Mouse (Mus musculus): ENCODE results near the gene Rabac1. TPM values are rescaled to one million over a fixed set of nuclear protein-coding genes. Genes with fewer than 3 reads are reported as not detected.

The Rabac1 gene
- total and polyA plus RNA-seq, 3 experiments: 251 to 735 (median 383) TPM

DNA sequence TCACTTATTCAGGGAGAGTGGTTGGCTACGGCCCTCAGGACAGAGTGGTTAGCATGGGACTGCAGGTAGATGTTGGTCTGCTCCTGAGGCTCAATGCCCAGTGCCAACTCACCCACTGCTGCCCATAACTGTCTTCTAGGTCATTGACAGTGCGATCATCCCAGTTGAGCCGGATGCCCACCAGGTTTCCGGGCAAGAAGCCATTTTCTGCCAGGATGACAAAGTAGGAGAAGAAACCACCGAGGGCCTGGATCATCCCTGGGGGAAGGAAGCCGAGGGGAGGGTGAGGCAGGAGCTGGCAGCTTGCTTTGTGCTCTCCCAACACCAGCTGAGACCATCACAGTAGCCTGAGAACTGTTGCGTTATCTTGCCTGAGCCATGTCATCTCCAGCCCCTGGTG, 7.9 kb upstream of the Rabac1 start:
- no peak for DNase-seq

DNA sequence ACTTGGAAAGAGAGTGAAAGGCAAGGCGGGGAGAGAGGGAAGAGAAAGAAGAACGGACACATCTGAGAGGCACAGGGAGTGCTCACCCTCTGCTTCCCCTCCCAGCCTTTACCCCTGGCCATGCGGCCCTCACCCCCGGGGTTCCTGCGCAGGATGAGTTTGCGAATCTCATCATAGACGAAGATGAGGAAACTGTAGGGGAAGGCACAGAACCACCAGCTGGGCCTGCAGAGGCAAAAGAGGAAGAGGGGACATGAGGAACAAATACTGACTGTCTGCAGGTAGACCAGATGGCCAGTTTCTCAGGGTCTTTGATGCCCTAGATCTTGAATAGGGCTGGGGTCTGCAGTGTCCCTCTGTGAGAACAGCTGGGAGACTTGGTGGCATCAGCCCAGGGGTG, 6.2 kb upstream of the Rabac1 start:
- no peak for DNase-seq

DNA sequence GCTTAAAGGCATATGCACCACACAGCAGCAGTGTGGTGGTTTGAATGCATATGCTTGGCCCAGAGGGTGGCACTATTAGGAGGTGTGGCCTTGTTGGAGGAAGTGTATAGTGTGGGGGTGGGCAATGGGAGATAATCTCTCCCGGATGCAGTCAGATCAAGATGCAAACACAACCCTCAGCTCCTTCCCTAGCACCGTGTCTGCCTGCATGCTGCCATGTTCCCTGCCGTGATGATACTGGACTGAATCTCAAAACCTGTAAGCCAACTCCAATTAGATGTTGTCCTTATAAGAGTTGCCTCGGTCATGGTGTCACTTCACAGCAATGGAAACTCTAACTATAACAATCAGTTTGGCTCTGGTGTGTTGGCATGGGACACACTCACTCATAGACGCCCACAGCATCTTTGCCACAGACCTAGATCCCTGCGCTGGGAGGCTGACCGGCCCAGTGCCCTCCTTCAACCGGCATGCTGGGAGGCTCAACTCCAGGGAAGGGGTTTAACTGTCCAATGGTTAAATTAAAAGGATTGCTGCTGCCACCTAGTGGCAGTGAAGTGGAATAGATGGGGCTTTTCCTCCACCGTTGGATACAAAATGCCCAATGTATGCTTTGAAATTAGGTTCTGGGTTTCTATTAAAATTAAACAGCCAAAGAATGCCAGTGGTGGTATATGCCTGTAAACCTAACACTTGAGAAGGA, 2.5 kb upstream of the Rabac1 start:
- peak; percentile 27 for DNase-seq

DNA sequence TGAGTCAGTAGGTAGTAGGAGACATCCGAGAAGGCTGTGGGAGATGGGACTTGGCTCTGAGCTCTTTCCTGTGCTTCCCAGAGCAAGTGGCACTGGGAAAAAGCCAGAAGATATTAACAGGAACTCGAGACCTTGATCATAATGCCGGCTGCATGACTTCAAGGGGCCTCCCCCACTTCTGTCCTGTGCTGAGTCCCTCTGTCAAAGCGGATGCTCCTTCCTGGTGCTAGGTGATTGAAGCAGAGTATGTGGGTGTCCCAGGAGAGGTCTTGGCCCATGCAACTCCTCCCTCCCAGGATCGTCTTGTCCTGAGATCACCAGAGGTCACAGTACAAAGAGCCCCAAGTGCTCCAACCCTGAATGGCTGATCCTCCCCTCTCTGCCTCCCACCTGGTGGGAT, 1.3 kb upstream of the Rabac1 start:
- DNase-seq: no peak

DNA sequence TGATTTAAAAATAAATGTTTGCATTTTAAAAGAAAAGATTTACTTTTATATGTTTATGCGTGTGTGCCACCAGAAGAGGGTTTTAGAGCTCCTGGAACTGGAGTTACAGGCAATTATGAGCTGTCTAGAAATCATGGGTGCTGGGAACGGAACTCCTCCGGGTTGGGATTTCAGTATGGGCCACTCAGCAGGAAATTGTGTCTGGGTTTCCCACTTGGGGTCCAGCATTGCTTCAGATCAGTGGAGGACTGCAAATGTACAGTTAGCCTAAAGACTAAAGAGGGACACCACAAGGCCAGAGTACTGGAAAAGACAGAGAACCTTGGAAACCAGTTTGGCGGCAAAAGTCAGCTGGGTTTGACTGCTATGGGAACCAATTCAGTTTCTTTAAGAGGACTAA, 654 bp upstream of the Rabac1 start:
- no peak for DNase-seq

DNA sequence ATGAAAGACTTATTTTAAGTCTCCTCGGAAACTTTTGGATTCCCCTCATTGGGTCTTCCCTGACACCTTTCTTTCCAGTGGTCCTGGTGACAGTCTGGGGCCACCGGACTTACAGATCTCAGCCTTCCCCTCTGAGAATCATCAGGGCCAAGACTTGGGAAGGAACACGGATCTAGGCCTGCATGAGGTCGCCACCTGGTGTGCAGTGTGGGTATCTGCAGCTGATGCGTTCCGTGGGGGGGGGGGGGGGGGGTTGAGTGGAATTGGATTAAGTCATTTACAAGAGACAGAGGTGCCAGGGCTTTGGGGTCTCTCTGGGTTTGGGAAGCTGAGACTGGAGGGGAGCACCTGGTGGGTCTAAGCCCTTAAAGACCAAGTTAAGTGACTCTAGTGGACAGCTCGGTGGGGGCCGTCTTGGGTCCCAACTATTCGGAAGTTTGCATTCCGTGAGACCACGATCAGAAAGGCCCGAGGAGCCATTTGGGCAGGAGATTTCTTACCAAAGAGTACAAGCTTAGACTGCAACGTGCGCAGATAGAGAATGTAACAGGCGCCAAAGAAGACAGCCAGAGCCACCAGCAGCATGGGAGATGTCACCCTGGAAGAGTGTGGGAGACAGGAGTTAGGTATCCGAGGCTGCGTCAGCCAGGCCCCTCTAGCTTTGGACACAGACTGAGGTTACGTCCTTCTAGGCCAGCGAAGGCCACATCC, 1.1 kb downstream of the Rabac1 start:
- peak; percentile 41 for DNase-seq

DNA sequence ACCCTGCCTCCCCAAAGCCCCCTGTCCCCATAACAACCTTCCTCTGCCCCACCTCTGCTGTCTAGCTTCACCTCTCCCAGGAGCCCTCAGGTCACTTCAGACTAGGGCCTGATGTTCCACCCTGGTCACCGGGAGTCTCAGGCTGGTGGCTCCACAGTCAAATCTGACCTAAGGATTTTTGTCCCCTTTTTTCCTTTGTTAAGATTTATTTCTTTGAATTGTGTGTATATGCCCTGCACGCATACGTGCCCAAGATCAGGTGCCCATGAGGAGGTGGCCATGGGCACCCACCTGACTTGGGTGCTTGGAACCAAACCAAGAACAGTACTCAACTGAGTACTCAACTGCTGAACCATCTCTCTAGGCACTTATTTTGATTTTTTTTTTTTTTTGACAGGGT, 2.2 kb downstream of the Rabac1 start:
- no peak for DNase-seq

DNA sequence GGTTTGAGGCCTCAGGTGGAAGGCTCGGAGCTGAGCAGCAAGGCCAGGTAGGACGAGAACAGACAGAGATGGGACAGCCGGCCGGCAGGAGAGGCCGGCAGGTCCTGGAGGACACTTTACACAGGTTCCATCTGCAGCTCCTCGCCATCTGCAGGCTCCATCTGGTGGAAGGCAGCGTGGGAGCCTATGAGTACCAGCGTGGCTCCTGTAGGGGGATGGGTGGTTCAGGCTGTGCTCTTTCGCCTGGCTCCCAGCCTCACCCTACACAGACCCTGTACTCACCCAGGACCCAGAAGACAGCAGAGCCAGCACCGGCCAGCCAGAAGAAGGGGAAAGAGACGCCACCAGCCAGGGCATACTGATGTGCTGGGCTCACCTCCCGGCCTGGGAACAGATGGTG, 2.7 kb downstream of the Rabac1 start:
- DNase-seq: no peak

DNA sequence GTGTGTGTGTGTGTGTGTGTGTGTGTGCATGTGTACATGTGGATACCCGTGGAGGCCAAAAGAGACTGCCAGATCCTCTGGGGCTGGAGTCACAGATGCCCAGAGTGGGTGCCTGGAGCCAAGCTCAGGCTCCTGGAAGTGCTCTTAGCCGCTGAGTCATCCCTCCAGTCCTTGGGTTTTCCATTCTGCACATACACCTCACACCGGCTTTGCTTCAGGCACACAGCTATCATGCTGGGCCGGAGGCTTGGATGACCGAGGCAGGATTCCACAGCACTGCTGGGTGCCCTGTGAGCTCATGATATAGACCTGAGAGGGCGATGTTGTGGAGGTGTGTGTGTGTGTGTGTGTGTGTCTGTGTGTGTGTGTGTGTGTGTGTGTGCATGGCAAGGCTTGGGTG, 4.1 kb downstream of the Rabac1 start:
- no peak for DNase-seq

DNA sequence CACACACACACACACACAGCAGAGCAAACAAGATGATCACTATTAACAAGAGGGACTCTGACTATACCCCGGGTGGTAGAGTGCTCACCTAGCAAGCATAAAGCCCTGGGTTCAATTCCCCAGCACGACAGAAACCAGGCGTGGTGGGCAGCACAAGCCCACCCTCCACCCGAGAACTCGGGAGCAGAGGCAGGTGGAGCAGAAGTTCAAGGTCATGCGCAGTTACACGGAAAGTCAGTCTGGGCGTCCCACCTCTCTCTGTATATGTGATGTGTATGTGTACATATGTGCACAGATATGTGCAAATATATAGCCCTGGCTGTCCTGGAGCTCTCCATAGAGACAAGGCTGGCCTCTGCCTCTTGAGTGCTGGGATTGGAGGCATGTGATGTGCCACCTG, 4.6 kb downstream of the Rabac1 start:
- no peak for DNase-seq

DNA sequence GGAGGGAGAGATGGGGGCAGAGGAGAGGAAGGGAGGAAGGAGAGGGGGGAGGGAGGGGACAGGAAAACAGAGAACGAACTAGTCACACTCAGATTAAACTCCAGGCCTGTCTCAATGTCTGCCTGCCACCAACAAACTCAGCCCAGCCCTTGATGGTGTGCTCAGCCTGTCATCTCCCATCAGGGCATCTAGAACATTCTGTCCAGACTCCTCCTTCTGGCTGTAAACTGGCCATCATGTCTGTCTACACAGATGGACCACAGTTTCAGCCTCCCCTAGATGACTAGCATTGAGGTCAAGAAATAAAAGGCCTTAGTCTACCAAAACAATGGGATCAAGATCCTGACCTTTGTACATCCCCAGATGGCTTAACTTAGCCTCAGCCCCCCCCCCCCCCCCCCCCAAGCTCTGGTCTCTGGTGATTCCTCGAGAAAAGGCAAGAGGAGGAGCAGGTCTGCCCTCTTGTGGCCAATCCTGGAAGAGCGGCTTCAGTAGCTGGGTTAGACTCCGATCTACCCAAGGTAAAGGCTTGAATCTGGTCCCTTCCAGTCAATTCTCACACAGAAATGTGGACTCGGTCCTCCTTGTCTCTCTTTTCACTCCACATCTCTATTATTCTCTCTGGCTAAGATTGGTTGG, 7.5 kb downstream of the Rabac1 start:
- peak; percentile 80 for DNase-seq

DNA sequence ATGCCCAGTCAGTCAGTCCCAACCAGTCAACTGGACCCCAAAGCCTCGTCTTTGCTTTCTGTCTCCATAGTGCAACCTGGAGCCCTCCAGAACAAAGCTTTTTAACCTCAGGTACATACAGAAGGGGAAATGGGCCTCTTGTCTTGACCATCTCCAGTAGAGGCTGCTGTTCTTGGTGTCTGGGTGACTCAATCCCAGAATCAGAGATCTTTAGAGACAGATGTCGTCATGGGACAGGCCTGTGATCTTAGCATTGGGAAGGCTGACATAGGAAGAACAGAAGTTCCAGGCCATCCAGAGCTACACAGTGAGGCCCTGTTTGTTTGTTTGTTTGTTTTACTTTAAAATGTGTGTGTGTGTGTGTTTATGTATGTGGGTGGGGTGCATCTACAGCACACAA, 8.3 kb downstream of the Rabac1 start:
- no peak for DNase-seq

DNA sequence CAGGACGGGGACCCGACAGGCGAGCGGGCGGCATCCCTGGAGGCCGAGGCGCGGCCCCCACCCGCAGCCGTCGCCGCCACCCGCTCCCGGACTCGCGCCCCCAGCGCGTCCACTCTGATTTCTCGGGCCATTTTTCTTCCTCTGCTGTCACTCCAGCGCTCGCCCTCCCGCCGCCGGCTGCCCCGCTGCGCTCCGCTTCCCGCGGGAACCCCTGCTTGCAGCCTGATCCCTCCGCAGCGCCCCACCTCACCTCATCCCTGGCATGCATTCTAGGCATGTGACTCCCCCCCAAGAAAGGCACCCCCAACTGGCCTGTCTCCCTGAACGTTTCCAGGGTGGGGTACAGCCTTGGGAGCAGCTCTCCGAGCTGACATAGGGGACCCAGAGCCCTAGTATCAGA, 17.3 kb downstream of the Rabac1 start:
- DNase-seq: no peak

DNA sequence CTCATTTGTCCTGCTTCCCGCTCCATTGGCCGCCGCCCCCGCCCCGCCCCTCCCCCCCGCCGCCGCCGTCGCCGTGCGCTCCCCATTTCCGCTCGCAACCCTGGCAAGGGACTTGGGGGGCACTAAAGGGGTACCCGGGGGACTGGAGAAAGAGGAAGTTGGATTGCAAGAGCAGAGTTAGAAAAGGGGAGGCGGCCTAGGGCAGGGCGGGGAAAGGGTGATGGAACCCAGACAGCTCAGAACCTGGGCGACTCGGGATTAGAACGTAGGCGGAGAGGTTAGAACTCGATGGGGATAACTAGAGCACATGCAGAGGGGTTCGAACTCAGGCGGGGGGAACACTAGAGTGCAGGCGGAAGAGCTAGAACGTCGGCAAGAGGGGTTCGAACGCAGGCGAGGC, 18.1 kb downstream of the Rabac1 start:
- DNase-seq: no peak

DNA sequence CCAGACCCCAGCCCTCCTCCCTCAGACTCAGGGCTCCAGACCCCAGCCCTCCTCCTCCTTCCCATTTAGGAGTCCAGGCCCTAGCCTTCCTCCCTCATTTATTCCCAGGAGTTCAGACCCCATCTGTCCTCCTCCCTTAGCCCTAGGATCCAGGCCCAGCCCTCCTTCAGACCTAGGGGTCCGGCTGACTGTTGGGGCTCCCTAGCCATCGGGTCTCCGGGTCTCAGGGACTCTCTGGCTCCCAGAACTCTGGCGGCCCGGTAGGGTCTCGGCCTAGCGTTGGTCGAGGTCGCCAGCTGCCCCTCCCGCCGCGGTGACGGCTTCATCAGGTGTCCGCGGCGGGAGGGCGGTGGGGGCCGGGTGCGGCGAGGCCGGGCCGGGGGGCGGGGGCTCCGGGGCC, 18.6 kb downstream of the Rabac1 start:
- no peak for DNase-seq

DNA sequence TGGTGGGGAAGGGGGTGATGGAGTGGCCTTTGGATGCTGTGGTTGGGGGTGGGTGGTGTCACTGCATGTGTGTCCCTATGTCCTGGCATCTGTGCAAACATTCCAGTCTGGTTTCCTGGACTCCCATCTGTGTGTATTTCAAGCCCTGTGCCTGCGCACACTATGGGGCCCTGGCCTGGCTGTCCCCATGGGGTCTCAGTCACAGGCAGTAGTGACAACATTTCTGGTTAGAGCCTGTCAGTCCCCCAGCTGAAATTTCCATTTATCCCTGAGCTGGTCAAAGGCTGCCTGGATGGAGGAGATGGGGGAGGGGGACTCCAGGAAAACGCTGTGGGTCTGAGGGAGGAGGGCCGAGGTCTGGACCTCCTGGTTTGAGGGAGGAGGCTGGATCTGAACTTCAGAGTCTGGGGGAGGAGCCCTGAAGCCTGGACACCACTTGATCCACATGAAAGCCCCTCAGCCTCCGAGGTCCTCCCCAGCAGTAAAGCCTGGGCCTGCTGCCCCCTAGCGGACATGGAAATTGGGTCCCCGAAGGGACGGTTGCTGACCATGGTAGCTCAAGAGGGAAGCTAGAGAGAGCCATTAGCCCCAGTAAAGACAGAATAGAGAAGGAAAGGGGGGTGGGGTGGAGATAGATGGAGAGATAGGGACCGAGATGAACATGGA, 22.5 kb downstream of the Rabac1 start:
- DNase-seq: peak; percentile 65

DNA sequence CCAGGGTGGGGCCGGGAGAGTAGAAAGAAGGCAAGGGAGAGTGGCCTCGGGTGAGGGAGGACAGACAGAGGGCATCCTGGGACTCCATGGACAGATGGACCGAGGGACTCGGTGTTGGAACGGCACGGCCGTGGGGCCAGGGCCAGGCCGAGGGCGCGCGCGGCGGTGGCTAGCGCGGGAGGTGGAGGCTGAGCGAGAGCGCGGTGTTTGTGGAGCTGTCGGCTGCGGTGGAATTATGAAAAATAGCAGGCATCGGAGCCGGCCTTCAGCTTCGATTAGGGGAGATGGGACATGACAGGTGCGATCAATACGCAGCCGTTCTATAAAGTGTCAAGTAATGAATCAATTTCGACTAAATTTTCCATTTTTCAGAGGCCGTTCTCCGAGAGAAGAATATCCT, 23.8 kb downstream of the Rabac1 start:
- no peak for DNase-seq

DNA sequence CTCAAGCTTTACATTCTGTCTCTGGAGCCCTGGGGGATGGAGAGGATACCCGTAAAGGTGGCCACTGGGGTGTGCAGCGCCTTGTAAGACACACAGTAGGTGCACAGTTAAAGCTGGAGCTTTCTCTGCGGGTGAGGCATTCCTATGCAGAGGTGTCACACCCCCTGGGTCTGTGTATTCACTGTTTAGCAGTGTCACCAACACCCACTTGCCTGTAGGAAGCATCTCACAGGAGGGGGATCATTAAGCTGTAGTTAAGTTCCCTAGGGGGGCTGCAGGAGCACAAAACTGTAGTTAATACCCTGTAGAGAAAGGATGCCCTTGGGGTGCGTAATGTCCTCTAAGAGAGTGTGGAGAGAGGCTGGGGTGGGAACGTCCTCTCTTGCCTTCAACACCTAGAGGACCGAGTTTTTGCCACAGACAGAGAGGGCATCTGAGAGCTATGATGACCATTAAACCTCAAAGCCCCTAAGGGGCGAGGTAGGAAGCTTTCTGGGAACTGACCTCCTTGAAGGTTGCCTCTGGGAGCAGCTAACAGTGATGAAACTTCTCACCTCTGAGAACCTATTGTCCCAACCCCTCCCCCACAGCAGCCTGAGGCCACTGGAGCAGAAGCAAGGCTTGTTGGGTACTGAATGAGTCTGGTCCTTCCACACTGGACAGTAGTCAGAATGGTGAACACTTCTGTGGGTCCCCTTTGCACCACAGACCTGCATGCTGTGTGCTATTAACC, 25.1 kb downstream of the Rabac1 start:
- no peak for DNase-seq

DNA sequence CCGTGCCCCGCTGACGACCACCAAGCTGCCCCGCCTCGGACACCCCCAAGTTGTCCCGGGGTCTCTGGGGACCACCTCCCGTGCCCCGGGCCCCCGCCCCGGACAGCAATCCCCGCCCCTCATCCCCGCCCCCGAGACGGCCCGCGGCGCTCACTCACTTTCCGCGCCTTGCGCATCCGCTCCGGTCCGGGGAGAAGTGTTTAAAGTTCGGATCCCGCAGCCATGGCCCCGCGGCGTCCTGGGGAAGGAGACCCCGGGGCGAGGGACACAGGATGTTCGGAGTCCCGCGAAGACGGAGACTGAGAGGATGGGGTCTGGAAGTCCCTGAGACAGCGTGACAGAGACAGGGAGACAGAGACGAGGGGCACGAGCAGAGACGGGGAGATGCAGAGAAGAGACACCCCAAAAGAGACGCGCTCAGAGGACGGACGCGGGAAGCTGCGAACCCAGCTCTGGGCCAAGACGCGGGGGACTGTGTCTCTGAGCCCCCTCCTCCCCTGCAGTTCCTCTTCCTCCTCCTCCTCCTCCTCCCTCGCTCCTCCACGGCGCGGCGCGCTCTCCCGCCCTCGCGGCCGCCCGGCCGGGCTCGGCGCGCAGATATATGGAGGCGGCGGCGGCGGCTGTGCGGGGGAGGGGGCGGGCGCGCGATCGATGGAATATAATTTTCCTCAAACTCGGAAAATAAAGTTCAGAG, 28.1 kb downstream of the Rabac1 start, which contains the start of gene Gm4881:
Gm4881 (minus strand) TSS at position 238 of the 694 bp plus-strand sequence.
- no peak for DNase-seq

DNA sequence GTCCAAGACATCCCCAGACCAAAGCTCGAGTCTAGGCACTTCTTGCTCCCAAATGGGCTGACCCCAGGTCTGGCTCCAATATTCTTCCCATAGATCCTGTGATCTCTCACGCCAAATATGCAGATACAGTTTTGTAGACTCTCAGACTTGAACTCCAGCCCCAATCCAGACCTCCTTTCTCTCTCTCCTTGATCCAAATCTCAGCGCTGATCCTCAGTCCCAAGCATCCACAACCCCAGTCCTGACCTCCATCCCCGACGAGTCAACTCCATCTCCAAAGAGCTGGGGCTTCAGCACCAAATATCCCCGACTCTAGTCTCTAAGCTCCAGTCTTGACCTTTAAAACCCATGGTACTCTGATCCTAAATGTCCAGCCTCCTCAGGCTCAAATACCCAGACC, 28.9 kb downstream of the Rabac1 start:
- DNase-seq: no peak

DNA sequence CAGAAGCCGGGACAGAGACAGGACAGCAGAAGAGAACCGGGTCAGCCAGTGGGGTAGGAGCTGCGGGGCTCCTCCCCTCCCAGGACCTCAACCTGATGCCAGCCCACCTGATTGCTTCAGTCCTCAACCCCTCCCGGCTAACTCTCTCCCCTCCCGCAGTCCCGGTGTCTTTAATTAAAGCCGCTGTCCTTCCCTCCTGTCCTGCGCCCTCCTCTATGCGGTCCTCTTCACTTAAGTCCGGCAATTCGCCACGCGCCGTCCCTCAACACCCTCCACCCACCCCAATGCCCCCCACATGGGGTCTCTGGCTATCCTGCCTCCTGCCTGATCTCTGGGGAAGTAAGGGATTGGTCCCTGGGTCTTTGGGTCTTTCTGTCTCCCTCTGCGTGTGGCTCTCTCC, 40.9 kb downstream of the Rabac1 start:
- no peak for DNase-seq

DNA sequence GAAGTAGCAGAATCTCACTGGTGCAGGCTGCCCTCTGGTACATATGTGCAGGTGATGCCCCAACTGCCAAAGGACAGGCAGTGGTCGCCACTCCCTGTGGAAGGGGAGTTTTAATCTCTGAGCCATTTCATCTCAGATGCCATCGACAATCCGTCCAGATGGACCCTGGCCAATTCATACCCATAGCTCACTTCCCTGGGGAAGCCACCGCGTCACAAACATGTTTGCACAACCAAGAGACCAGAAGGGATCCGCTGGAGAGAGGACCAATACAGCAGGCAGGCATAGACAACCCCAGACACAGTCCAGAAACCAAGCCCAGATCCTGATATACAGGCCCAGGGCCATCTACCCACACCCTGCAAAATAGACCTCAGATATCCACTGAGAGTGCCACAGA, 42.1 kb downstream of the Rabac1 start:
- DNase-seq: no peak
